Mouse (Mus musculus): ENCODE measurements around the gene Epb41l3. TPM values are rescaled to one million over a fixed set of nuclear protein-coding genes. Genes with fewer than 3 reads are reported as not detected.

Gene Epb41l3
- polyA plus RNA-seq (2012; rRNA removed), result 61.6 and 73.0 TPM in 2 replicates

GRCm38 (mm10) chr17:69075501-69076237, at the start of gene Epb41l3:
Epb41l3 (plus strand) TSS chr17:69075683.

Other genes with a start within 250 kb of the Epb41l3 start
- 1.6 and 2.4 TPM in 2 replicates for gene Tmem200c, start 249.1 kb upstream of the Epb41l3 start, polyA plus RNA-seq (2012; rRNA removed)

Measured in central nervous system, embryonic 11.5 days (tissue).